Mouse (Mus musculus) erythroid progenitor cell, adult 5-6 weeks (primary cell): ENCODE results near the gene Sept10. TPM values are rescaled to one million over a fixed set of nuclear protein-coding genes. Genes with fewer than 3 reads are reported as not detected.

Source experiments
- total RNA-seq, 2 experiments: library from RNA; stranded (forward) in 1 of 2; stranded (reverse) in 1 of 2; fragments of 150-400 nt in 1 of 2; fragments of 186-747, 209-891 nt in 1 of 2; gene quantifications; 2 replicates each; pipeline versions ENCODE4 v1.2.3 to v1.2.4; 2015 to 2017; ENCODE audit warnings: low replicate concordance in 2 of 2

The Sept10 gene
- total RNA-seq, 2 experiments from 2014 or later: not detected

Other genes with a start within 250 kb of the Sept10 start
- gene Sowahc, start 106 bp upstream of the Sept10 start, total RNA-seq (2015; ENCODE audit: low replicate concordance): 2.5 and 3.4 TPM in 2 replicates
- 2.1 and 3.6 TPM in 2 replicates for gene Sowahc, start 106 bp upstream of the Sept10 start, total RNA-seq (2017; ENCODE audit: low replicate concordance)
- 2.5 and 6.5 TPM in 2 replicates for gene P4ha1, start 101.4 kb upstream of the Sept10 start, total RNA-seq (2015; ENCODE audit: low replicate concordance)
- gene P4ha1, start 101.4 kb upstream of the Sept10 start, total RNA-seq (2017; ENCODE audit: low replicate concordance): 8.9 and 12.9 TPM in 2 replicates
- gene Gm10273, start 173.8 kb upstream of the Sept10 start, total RNA-seq (2015; ENCODE audit: low replicate concordance): 15.1 and 18.9 TPM in 2 replicates
- gene Gm10273, start 173.8 kb upstream of the Sept10 start, total RNA-seq (2017; ENCODE audit: low replicate concordance): 17.1 TPM in 1 of 2 replicates, not detected in the other
- gene Pla2g12b, start 181.8 kb upstream of the Sept10 start, total RNA-seq (2015; ENCODE audit: low replicate concordance): not detected in 2 replicates
- not detected in 2 replicates for gene Pla2g12b, start 181.8 kb upstream of the Sept10 start, total RNA-seq (2017; ENCODE audit: low replicate concordance)
- not detected in 2 replicates for gene Oit3, start 219.9 kb upstream of the Sept10 start, total RNA-seq (2015; ENCODE audit: low replicate concordance)
- gene Oit3, start 219.9 kb upstream of the Sept10 start, total RNA-seq (2017; ENCODE audit: low replicate concordance): not detected in 2 replicates